Mouse (Mus musculus) forebrain, embryonic 14.5 days (tissue): ENCODE measurements around the gene Rora. TPM values are rescaled to one million over a fixed set of nuclear protein-coding genes. Genes with fewer than 3 reads are reported as not detected.

ENCODE experiments used
- ATAC-seq: fragments of 200-750 bp; cut with Nextera tagmentation; 2 replicates; pipeline ENCODE4 v1.8.0; 2017; ENCODE audit warnings: mild to moderate bottlenecking, moderate library complexity
- DNase-seq: peaks from one replicate; pipeline ENCODE4 v3.0.0-alpha.2; 2015; ENCODE audit warnings: low spot score
- H3K27ac ChIP-seq: fragments of 300-500 bp; sonication (generic); 2 replicates; pipeline ENCODE4 v1.5.1; 2014; ENCODE audit warnings: low read depth, mild to moderate bottlenecking, control low read depth, low read length, moderate library complexity
- H3K27me3 ChIP-seq: fragments of 300-500 bp; sonication (generic); replicated peaks from 2 replicates; pipeline ENCODE4 v1.6.1; 2014; ENCODE audit warnings: low read length, control low read depth, mixed read lengths; ENCODE audit not compliant: control insufficient read depth, insufficient read depth
- H3K36me3 ChIP-seq: fragments of 300-500 bp; sonication (generic); 2 replicates; pipeline ENCODE4 v1.6.1; 2014; ENCODE audit warnings: low read length, control low read depth; ENCODE audit not compliant: control insufficient read depth, insufficient read depth
- H3K4me1 ChIP-seq: fragments of 300-500 bp; sonication (generic); 2 replicates; pipeline ENCODE4 v1.6.1; 2014; ENCODE audit warnings: antibody characterized with exemption, low read length, control low read depth; ENCODE audit not compliant: control insufficient read depth, insufficient read depth
- H3K4me2 ChIP-seq: fragments of 300-500 bp; sonication (generic); 2 replicates; pipeline ENCODE4 v1.6.1; 2014; ENCODE audit warnings: mild to moderate bottlenecking, control low read depth, low read length
- H3K4me3 ChIP-seq: fragments of 300-500 bp; sonication (generic); 2 replicates; pipeline ENCODE4 v1.5.1; 2014; ENCODE audit warnings: low read depth, low read length, control low read depth
- H3K9ac ChIP-seq: fragments of 300-500 bp; sonication (generic); 2 replicates; pipeline ENCODE4 v1.6.1; 2014; ENCODE audit warnings: mild to moderate bottlenecking, low read length, control low read depth, moderate library complexity
- H3K9me3 ChIP-seq: fragments of 300-500 bp; sonication (generic); replicated peaks from 2 replicates; pipeline ENCODE4 v1.6.1; 2016; ENCODE audit warnings: low read length, control low read depth, mixed read lengths; ENCODE audit not compliant: control insufficient read depth
- WGBS: fragments of 180-500 bp; shearing (Covaris S2); extraction: QIAGEN DNeasy Blood & Tissue Kit; methylation state at CpG from one replicate; pipeline ENCODE4 v1.1.7; 2014; 5-methylcytosine and 5-hydroxymethylcytosine counted together
- polyA plus RNA-seq: library from polyadenylated mRNA; unstranded; fragments of >200 nt; fragmentation: Nextera tagmentation; extraction: Ambion mirVana; gene quantifications from 2 replicates; pipeline ENCODE4 v1.2.1, GENCODE M21; 2014

Rora gene
- polyA plus RNA-seq, 1 experiment from 2014 or later, result 15.2 TPM

- 90% methylated on average over 4 of the region's 4 CpGs for WGBS
- no peaks in the 10 kb centered on the region for H3K27me3 ChIP-seq
- no peak for DNase-seq
- H3K27ac ChIP-seq, result no peak overlapping the region
- no peak overlapping the region for H3K9ac ChIP-seq
- H3K4me1 ChIP-seq, result no peaks in the 10 kb centered on the region
- ATAC-seq, result no peak
- no peak overlapping the region for H3K4me3 ChIP-seq
- H3K4me2 ChIP-seq, result no peak overlapping the region
- H3K9me3 ChIP-seq, result no peaks in the 10 kb centered on the region
- H3K36me3 ChIP-seq, result no peaks in the 10 kb centered on the region
Measured at GRCm38 (mm10) chr9:69387296-69387695, 733.7 kb downstream of the Rora start.

GRCm38 (mm10) chr9:69390631-69391030, 737.0 kb downstream of the Rora start:
- Histone ChIP-seq H3K27me3 (no peaks in the 10 kb centered on the region), H3K9ac (no peak overlapping the region), H3K36me3 (no peaks in the 10 kb centered on the region), H3K4me2 (no peak overlapping the region), H3K4me3 (no peak overlapping the region), H3K27ac (no peak overlapping the region), H3K4me1 (no peaks in the 10 kb centered on the region), H3K9me3 (no peaks in the 10 kb centered on the region)
- WGBS, result 75% methylated on average over 4 of the region's 4 CpGs
- no peak for DNase-seq
- ATAC-seq, result no peak

- no peaks in the 10 kb centered on the region for H3K27me3 ChIP-seq
- H3K36me3 ChIP-seq, result no peaks in the 10 kb centered on the region
- no peaks in the 10 kb centered on the region for H3K9me3 ChIP-seq
- no peak overlapping the region for H3K27ac ChIP-seq
- DNase-seq, result no peak
- no peak for ATAC-seq
- no peak overlapping the region for H3K4me3 ChIP-seq
- H3K9ac ChIP-seq, result no peak overlapping the region
- H3K4me1 ChIP-seq, result peaks cover 7% of the 10 kb centered on the region
- 94% methylated on average over 5 of the region's 5 CpGs for WGBS
- no peak overlapping the region for H3K4me2 ChIP-seq
Measured at GRCm38 (mm10) chr9:69394234-69394633, 740.6 kb downstream of the Rora start.

- H3K27ac ChIP-seq, result peak overlapping the region; percentile 85; the same call in 1 of the 2 replicates
- WGBS, result 69% methylated on average over 2 of the region's 2 CpGs
- H3K9ac ChIP-seq, result peak overlapping the region; percentile 88; the same call in 1 of the 2 replicates
- H3K4me3 ChIP-seq, result peak overlapping the region; percentile 71
- DNase-seq (no peak), ATAC-seq (peak; percentile 50)
- H3K4me1 ChIP-seq, result peaks cover 7% of the 10 kb centered on the region
- no peaks in the 10 kb centered on the region for H3K36me3 ChIP-seq
- peak overlapping the region; percentile 89 for H3K4me2 ChIP-seq
- no peaks in the 10 kb centered on the region for H3K9me3 ChIP-seq
- H3K27me3 ChIP-seq, result no peaks in the 10 kb centered on the region
Measured at GRCm38 (mm10) chr9:69397432-69397759, 743.8 kb downstream of the Rora start.

- WGBS, result under 1% methylated on average over 50 of the region's 53 CpGs
Measured at GRCm38 (mm10) chr9:69397760-69398452, 744.3 kb downstream of the Rora start, which contains the start of gene Ice2. Gene Ice2 (plus strand): TSS chr9:69397906.

GRCm38 (mm10) chr9:69398453-69398850, 744.9 kb downstream of the Rora start:
- Histone ChIP-seq H3K36me3 (no peaks in the 10 kb centered on the region), H3K27me3 (no peaks in the 10 kb centered on the region), H3K4me2 (peak overlapping the region; percentile 89), H3K4me1 (peaks cover 7% of the 10 kb centered on the region), H3K9ac (peak overlapping the region; percentile 88), H3K27ac (peak overlapping the region; percentile 85; the same call in 1 of the 2 replicates), H3K9me3 (no peaks in the 10 kb centered on the region), H3K4me3 (peak overlapping the region; percentile 71)
- ATAC-seq (peak; percentile 27; the same call in 1 of the 2 replicates), DNase-seq (no peak)
- 20% methylated on average over 10 of the region's 10 CpGs for WGBS

More at GRCm38 (mm10) chr9:69397760-69398452, 744.3 kb downstream of the Rora start, which contains the start of gene Ice2:
- H3K27ac ChIP-seq, result peak within 1 kb of the TSS; percentile 85
- DNase-seq (peak; percentile 89), ATAC-seq (peak; percentile 94)
- peaks cover 7% of the 10 kb centered on the region for H3K4me1 ChIP-seq
- no peaks in the 10 kb centered on the region for H3K9me3 ChIP-seq
- H3K4me3 ChIP-seq, result peak within 1 kb of the TSS; percentile 71
- H3K27me3 ChIP-seq, result no peaks in the 10 kb centered on the region
- H3K4me2 ChIP-seq, result peak within 1 kb of the TSS; percentile 89
- peak within 1 kb of the TSS; percentile 88 for H3K9ac ChIP-seq
- no peaks in the 10 kb centered on the region for H3K36me3 ChIP-seq

- DNase-seq, result peak; percentile 11
- Histone ChIP-seq H3K9me3 (no peaks in the 10 kb centered on the region), H3K36me3 (peaks cover 5% of the 10 kb centered on the region; the same call in 1 of the 2 replicates), H3K4me1 (no peaks in the 10 kb centered on the region), H3K9ac (no peak overlapping the region), H3K4me2 (no peak overlapping the region), H3K4me3 (no peak overlapping the region), H3K27me3 (no peaks in the 10 kb centered on the region), H3K27ac (no peak overlapping the region)
- 48% methylated on average over 6 of the region's 6 CpGs for WGBS
- ATAC-seq, result no peak
Measured at GRCm38 (mm10) chr9:69404671-69405070, 751.1 kb downstream of the Rora start.

- no peaks in the 10 kb centered on the region for H3K9me3 ChIP-seq
- no peak overlapping the region for H3K9ac ChIP-seq
- no peak overlapping the region for H3K4me3 ChIP-seq
- no peaks in the 10 kb centered on the region for H3K4me1 ChIP-seq
- peaks cover 50% of the 10 kb centered on the region for H3K36me3 ChIP-seq
- DNase-seq (peak; percentile 16), ATAC-seq (no peak)
- H3K27me3 ChIP-seq, result no peaks in the 10 kb centered on the region
- 91% methylated on average over 1 of the region's 1 CpGs for WGBS
- no peak overlapping the region for H3K4me2 ChIP-seq
- H3K27ac ChIP-seq, result no peak overlapping the region
Measured at GRCm38 (mm10) chr9:69419476-69419875, 765.9 kb downstream of the Rora start.

- peaks cover 7% of the 10 kb centered on the region; the same call in 1 of the 2 replicates for H3K4me1 ChIP-seq
- peaks cover 36% of the 10 kb centered on the region for H3K36me3 ChIP-seq
- H3K27ac ChIP-seq, result no peak overlapping the region
- DNase-seq (no peak), ATAC-seq (no peak)
- H3K4me2 ChIP-seq, result no peak overlapping the region
- H3K9ac ChIP-seq, result no peak overlapping the region
- H3K9me3 ChIP-seq, result no peaks in the 10 kb centered on the region
- 83% methylated on average over 3 of the region's 3 CpGs for WGBS
- no peak overlapping the region for H3K4me3 ChIP-seq
- H3K27me3 ChIP-seq, result no peaks in the 10 kb centered on the region
Measured at GRCm38 (mm10) chr9:69430531-69430930, 776.9 kb downstream of the Rora start.
